Mouse (Mus musculus) MEL (cell line): ENCODE measurements around the gene Mup15. TPM values are rescaled to one million over a fixed set of nuclear protein-coding genes. Genes with fewer than 3 reads are reported as not detected.
"Not testable (repeated sequence)": the region's sequence is repeated elsewhere in the genome, so short reads cannot be mapped to it uniquely, and the experiment has no call there.

ENCODE experiments used
- DNase-seq: peaks from one replicate; pipeline ENCODE4 v3.0.0; 2011; ENCODE audit warnings: low read depth, low spot score
- H3K27ac ChIP-seq: 2 replicates; pipeline ENCODE4 v1.5.1; 2012; ENCODE audit warnings: low read depth, mild to moderate bottlenecking, control low read depth, low read length, moderate library complexity; ENCODE audit not compliant: control insufficient read depth
- H3K27me3 ChIP-seq, 2 experiments: fragments of 150-350 bp in 1 of 2; sonication (generic) in 1 of 2; 2 replicates each; pipeline ENCODE4 v1.6.1; 2012; ENCODE audit warnings: low read length in 2 of 2, mild to moderate bottlenecking in 2 of 2, improper control_type of control experiment in 1 of 2, moderate library complexity in 1 of 2; ENCODE audit not compliant: insufficient read depth in 2 of 2, control insufficient read depth in 1 of 2
- H3K36me3 ChIP-seq, 2 experiments: 2 replicates each; pipeline ENCODE4 v1.6.1; 2012 to 2014; ENCODE audit warnings: low read length in 2 of 2, improper control_type of control experiment in 1 of 2, inconsistent platforms in 1 of 2, mild to moderate bottlenecking in 1 of 2; ENCODE audit not compliant: insufficient read depth in 2 of 2, control insufficient read depth in 1 of 2
- H3K4me1 ChIP-seq, 2 experiments: fragments of 150-350 bp in 1 of 2; sonication (generic) in 1 of 2; 2 replicates each; pipeline ENCODE4 v1.6.1; 2012; ENCODE audit warnings: low read length in 2 of 2, improper control_type of control experiment in 1 of 2, mild to moderate bottlenecking in 1 of 2; ENCODE audit not compliant: insufficient read depth in 2 of 2, control insufficient read depth in 1 of 2
- H3K4me3 ChIP-seq, 2 experiments: fragments of 150-350 bp in 1 of 2; sonication (generic) in 1 of 2; 2 replicates each; pipeline ENCODE4 v1.5.1; 2012; ENCODE audit warnings: low read depth in 2 of 2, low read length in 2 of 2, mild to moderate bottlenecking in 2 of 2, moderate library complexity in 2 of 2, control low read depth in 1 of 2, improper control_type of control experiment in 1 of 2; ENCODE audit not compliant: control insufficient read depth in 1 of 2, insufficient read depth in 1 of 2
- H3K79me2 ChIP-seq: 2 replicates; pipeline ENCODE4 v1.6.1; 2012; ENCODE audit warnings: mild to moderate bottlenecking, low read length, moderate library complexity; ENCODE audit not compliant: control insufficient read depth, poor library complexity, insufficient read depth
- H3K9ac ChIP-seq: 2 replicates; pipeline ENCODE4 v1.6.1; 2012; ENCODE audit warnings: low read depth, mild to moderate bottlenecking, control low read depth, low read length, moderate library complexity; ENCODE audit not compliant: control insufficient read depth, poor library complexity, severe bottlenecking
- H3K9me3 ChIP-seq: fragments of 150-350 bp; sonication (generic); replicated peaks from 2 replicates; pipeline ENCODE4 v1.6.1; 2012; ENCODE audit warnings: mild to moderate bottlenecking, low read length, improper control_type of control experiment, moderate library complexity; ENCODE audit not compliant: insufficient read depth
- polyA plus RNA-seq, 2 experiments: library from polyadenylated mRNA; stranded (reverse) in 1 of 2; unstranded in 1 of 2; fragments of >175 nt in 1 of 2; fragments of >200 nt in 1 of 2; gene quantifications; 2 replicates each; pipeline versions ENCODE4 v1.2.1 to v1.2.4; 2012; ENCODE audit warnings: low replicate concordance in 2 of 2, low read depth in 1 of 2; ENCODE audit not compliant: insufficient read length in 2 of 2, insufficient read depth in 1 of 2, missing spikeins in 1 of 2
- total RNA-seq: library from RNA; depleted of rRNA; stranded (reverse); fragments of 300-350 nt; gene quantifications from 2 replicates; pipeline ENCODE4 v1.2.3, GENCODE M21; 2012; rRNA removed

Mup15 gene
- not detected in 2 replicates for total RNA-seq
- not detected for polyA plus RNA-seq

DNA sequence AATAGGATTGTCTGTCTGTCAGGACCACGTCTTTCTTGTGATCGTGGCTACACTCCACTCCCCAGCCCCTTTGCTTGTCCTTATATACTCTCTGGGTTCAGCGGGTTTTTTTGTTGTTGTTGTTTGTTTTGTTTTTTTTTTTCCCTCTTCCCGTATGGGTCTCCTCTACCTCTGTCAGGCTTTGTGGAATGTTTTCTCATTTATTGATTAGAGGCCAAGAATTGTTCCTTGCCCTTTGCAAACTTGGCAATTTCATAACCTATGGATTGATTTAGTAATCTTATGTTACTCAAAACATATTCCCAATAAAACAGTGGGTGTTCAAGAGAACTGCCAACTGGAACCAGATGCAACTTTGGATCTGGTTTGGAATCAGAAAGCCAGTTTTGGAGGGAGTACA, at the start of gene Mup15:
Mup15 (minus strand) TSS at position 101 of the 400 bp plus-strand sequence.
- H3K4me3 ChIP-seq, H3K4me1 ChIP-seq, DNase-seq, H3K27me3 ChIP-seq, H3K79me2 ChIP-seq, H3K9me3 ChIP-seq, H3K9ac ChIP-seq, H3K36me3 ChIP-seq, H3K27ac ChIP-seq: not testable (repeated sequence)

Other genes starting within 250 kb of the Mup15 start
- gene Mup13, start 211.5 kb downstream of the Mup15 start, total RNA-seq, result not detected in 2 replicates
- gene Mup13, start 211.5 kb downstream of the Mup15 start, polyA plus RNA-seq, result not detected
- gene Mup14, start 135.7 kb downstream of the Mup15 start, total RNA-seq, result not detected in 2 replicates
- not detected for gene Mup14, start 135.7 kb downstream of the Mup15 start, polyA plus RNA-seq
- not detected in 2 replicates for gene Mup16, start 79.8 kb upstream of the Mup15 start, total RNA-seq
- not detected for gene Mup16, start 79.8 kb upstream of the Mup15 start, polyA plus RNA-seq
- gene Mup17, start 156.1 kb upstream of the Mup15 start, total RNA-seq, result not detected in 2 replicates
- not detected for gene Mup17, start 156.1 kb upstream of the Mup15 start, polyA plus RNA-seq
- not detected in 2 replicates for gene Mup18, start 234.4 kb upstream of the Mup15 start, total RNA-seq
- gene Mup18, start 234.4 kb upstream of the Mup15 start, polyA plus RNA-seq, result not detected